Mouse (Mus musculus): ENCODE data around the gene Ptgs1. TPM values are rescaled to one million over a fixed set of nuclear protein-coding genes. Genes with fewer than 3 reads are reported as not detected.

The Ptgs1 gene
- polyA plus RNA-seq, 1 experiment from 2014 or later = 7.4 TPM

GRCm38 (mm10) chr2:36235917-36236316 is 5.7 kb downstream of the Ptgs1 start:
- H3K9ac ChIP-seq (replicated peaks) = no peak overlapping the region
- H3K27me3 ChIP-seq (replicated peaks) = 0 out of 2 replicates have a peak, but pooled peaks cover 7% of the 10 kb centered on the region
- H3K9me3 ChIP-seq (replicated peaks) = no peaks in the 10 kb centered on the region
- ATAC-seq (ENCODE audit: low FRiP score) = peak; percentile 39; the same call in 1 of the 2 replicates
- no peak overlapping the region for H3K27ac ChIP-seq (replicated peaks)
- no peak overlapping the region for H3K4me3 ChIP-seq (replicated peaks)
- peaks cover 8% of the 10 kb centered on the region; the same call in 1 of the 2 replicates for H3K4me1 ChIP-seq
- no peaks in the 10 kb centered on the region for H3K36me3 ChIP-seq
- WGBS = 38% methylated on average over 4 of the region's 4 CpGs
- no peak overlapping the region for H3K4me2 ChIP-seq

DNA sequence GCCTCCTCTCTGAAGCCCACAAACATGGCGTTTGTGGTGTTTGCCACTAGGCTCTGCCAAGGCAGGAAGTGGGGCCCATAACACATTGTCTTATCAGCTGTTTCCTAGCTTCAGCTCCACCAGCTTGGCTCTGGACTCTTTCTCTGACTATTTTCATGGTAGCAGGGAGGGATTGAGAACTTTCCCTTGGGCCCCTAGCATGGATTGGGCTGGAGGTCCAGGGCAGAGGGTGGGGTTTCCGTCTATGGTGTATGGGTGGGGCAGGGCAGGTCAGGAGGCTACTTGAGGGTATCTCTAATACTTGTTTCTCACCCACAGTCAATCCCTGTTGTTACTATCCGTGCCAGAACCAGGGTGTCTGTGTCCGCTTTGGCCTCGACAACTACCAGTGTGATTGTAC is 6.7 kb downstream of the Ptgs1 start:
- no peak for ATAC-seq (ENCODE audit: low FRiP score)
- H3K4me1 ChIP-seq = peaks cover 8% of the 10 kb centered on the region; the same call in 1 of the 2 replicates
- no peaks in the 10 kb centered on the region for H3K9me3 ChIP-seq (replicated peaks)
- H3K9ac ChIP-seq (replicated peaks) = no peak overlapping the region
- no peaks in the 10 kb centered on the region for H3K36me3 ChIP-seq
- H3K27me3 ChIP-seq (replicated peaks) = no peaks in the 10 kb centered on the region
- no peak overlapping the region for H3K4me2 ChIP-seq
- H3K4me3 ChIP-seq (replicated peaks) = no peak overlapping the region
- H3K27ac ChIP-seq (replicated peaks) = no peak overlapping the region
- 91% methylated on average over 5 of the region's 5 CpGs for WGBS

DNA sequence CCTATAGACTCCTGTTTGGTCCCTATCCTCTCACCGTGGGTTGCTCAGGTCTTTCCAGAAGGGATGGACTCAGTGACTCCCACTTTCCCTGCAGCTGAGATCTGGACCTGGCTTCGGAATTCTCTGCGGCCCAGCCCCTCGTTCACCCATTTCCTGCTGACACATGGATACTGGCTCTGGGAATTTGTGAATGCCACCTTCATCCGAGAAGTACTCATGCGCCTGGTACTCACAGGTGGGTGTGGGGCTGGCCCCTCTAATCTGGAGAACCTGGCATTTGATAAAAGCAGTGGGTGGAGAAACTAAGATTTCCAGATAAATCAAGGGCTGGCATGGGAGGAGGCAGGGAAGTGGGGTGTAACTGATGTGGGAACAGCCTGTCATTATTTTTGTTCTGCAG is 7.3 kb downstream of the Ptgs1 start:
- H3K4me3 ChIP-seq (replicated peaks) = no peak overlapping the region
- H3K4me1 ChIP-seq = peaks cover 8% of the 10 kb centered on the region; the same call in 1 of the 2 replicates
- H3K27ac ChIP-seq (replicated peaks) = no peak overlapping the region
- no peaks in the 10 kb centered on the region for H3K36me3 ChIP-seq
- no peak for ATAC-seq (ENCODE audit: low FRiP score)
- no peak overlapping the region for H3K4me2 ChIP-seq
- 93% methylated on average over 6 of the region's 6 CpGs for WGBS
- no peaks in the 10 kb centered on the region for H3K27me3 ChIP-seq (replicated peaks)
- H3K9ac ChIP-seq (replicated peaks) = no peak overlapping the region
- no peaks in the 10 kb centered on the region for H3K9me3 ChIP-seq (replicated peaks)

GRCm38 (mm10) chr2:36238467-36238866 is 8.2 kb downstream of the Ptgs1 start:
- H3K9me3 ChIP-seq (replicated peaks) = no peaks in the 10 kb centered on the region
- no peak overlapping the region for H3K9ac ChIP-seq (replicated peaks)
- H3K4me2 ChIP-seq = no peak overlapping the region
- no peak for ATAC-seq (ENCODE audit: low FRiP score)
- no peaks in the 10 kb centered on the region for H3K36me3 ChIP-seq
- H3K27ac ChIP-seq (replicated peaks) = no peak overlapping the region
- 63% methylated on average over 3 of the region's 3 CpGs for WGBS
- H3K4me3 ChIP-seq (replicated peaks) = no peak overlapping the region
- H3K4me1 ChIP-seq = peaks cover 8% of the 10 kb centered on the region; the same call in 1 of the 2 replicates
- no peaks in the 10 kb centered on the region for H3K27me3 ChIP-seq (replicated peaks)

DNA sequence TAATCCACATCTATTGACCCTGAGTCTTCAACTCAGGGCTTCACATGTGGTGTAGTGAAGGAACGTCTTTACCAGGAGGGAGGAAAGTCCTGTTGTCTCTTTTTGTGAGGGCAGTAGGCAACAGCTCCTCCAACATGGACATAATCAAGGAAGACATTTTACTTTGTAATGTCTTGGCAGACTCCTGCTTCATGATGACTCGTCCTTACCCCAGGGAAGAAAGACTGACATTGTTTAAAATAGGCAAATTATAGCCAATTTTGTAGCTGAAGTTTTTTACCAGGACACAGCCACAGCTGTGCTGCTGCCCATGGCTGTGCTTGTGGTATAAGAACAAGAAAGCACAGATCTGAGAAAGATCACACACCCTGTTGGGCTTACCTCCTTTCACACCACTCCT is 8.7 kb downstream of the Ptgs1 start:
- H3K27me3 ChIP-seq (replicated peaks) = no peaks in the 10 kb centered on the region
- peaks cover 8% of the 10 kb centered on the region; the same call in 1 of the 2 replicates for H3K4me1 ChIP-seq
- no peak overlapping the region for H3K9ac ChIP-seq (replicated peaks)
- H3K27ac ChIP-seq (replicated peaks) = no peak overlapping the region
- H3K36me3 ChIP-seq = no peaks in the 10 kb centered on the region
- no peak for ATAC-seq (ENCODE audit: low FRiP score)
- no peak overlapping the region for H3K4me3 ChIP-seq (replicated peaks)
- no peak overlapping the region for H3K4me2 ChIP-seq
- H3K9me3 ChIP-seq (replicated peaks) = no peaks in the 10 kb centered on the region
- WGBS = 88% methylated on average over 2 of the region's 2 CpGs

DNA sequence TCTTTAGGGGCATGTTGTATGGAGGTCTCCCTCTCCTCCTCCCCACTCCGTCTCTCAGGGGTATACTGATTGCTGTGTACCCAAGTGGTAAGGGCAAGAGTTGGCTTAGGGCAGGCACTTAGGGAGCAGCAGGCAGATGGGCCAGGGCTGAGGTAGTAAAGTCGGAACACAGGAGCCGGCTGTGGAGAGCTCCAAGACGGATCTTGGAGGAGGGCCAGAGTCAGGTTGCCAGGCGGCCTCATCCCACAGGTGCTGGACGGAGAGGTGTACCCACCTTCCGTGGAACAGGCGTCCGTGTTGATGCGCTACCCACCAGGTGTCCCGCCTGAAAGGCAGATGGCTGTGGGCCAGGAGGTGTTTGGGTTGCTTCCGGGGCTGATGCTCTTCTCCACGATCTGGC is 12.3 kb downstream of the Ptgs1 start:
- Histone ChIP-seq H3K27ac (replicated peaks) (no peak overlapping the region), H3K9me3 (replicated peaks) (no peaks in the 10 kb centered on the region), H3K4me1 (no peaks in the 10 kb centered on the region), H3K9ac (replicated peaks) (no peak overlapping the region), H3K27me3 (replicated peaks) (no peaks in the 10 kb centered on the region), H3K4me3 (replicated peaks) (no peak overlapping the region), H3K4me2 (no peak overlapping the region), H3K36me3 (no peaks in the 10 kb centered on the region)
- 91% methylated on average over 13 of the region's 13 CpGs for WGBS
- ATAC-seq (ENCODE audit: low FRiP score) = no peak

DNA sequence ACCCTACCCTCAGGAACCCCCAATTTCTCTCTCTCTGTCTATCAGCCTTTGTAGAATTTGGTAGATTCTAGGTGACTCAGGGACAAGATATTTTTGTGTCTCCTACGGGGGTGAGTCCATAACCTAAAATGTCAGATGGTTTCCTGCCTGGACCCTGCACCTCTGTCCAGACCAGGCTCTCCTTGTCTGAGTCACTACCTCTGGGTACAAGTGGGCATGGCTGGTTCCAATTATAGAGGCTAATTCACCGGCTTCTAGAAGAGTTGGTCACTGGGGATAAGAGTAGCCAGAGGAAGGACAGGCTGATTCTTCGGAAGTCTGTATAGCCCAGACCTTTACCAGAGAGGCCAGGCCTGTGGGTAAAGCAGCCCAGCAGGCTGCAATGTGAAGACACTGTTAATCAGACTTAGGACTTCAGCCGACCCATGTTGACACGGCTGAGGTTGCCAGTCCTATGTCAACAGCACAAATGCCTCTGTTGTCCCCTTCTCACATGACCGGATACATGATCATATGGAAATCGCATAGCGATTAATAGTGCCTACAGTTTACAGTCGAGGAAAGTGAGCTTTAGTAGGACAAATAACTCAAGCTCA is 13.2 kb downstream of the Ptgs1 start:
- no peaks in the 10 kb centered on the region for H3K9me3 ChIP-seq (replicated peaks)
- H3K27ac ChIP-seq (replicated peaks) = no peak overlapping the region
- H3K9ac ChIP-seq (replicated peaks) = no peak overlapping the region
- H3K27me3 ChIP-seq (replicated peaks) = no peaks in the 10 kb centered on the region
- no peaks in the 10 kb centered on the region for H3K36me3 ChIP-seq
- H3K4me2 ChIP-seq = no peak overlapping the region
- H3K4me1 ChIP-seq = no peaks in the 10 kb centered on the region
- 88% methylated on average over 9 of the region's 9 CpGs for WGBS
- no peak for ATAC-seq (ENCODE audit: low FRiP score)
- no peak overlapping the region for H3K4me3 ChIP-seq (replicated peaks)

DNA sequence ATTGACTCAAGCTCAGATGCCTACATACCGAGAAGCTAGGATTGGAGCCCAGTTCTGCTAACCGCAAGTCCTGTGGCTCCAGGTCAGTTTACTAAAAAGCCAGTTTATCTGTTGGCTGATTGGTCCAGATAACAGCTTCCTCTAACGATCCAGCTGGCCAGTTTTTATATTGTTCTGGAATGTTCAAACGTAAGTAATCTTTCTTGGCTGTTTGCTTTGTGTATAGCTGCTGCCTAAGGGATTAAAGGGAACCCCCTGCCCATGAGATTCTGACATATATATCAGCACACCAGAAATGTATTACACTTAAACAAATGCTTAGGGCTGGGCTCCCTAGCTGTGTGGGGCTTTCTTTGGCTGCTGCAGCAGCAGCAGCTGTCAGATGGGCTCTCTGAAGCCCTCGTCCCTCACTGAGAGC is 13.7 kb downstream of the Ptgs1 start:
- Histone ChIP-seq H3K9ac (replicated peaks) (no peak overlapping the region), H3K4me1 (no peaks in the 10 kb centered on the region), H3K4me2 (no peak overlapping the region), H3K36me3 (no peaks in the 10 kb centered on the region), H3K9me3 (replicated peaks) (no peaks in the 10 kb centered on the region), H3K27me3 (replicated peaks) (no peaks in the 10 kb centered on the region), H3K27ac (replicated peaks) (no peak overlapping the region), H3K4me3 (replicated peaks) (no peak overlapping the region)
- WGBS = 75% methylated on average over 5 of the region's 5 CpGs
- no peak for ATAC-seq (ENCODE audit: low FRiP score)

DNA sequence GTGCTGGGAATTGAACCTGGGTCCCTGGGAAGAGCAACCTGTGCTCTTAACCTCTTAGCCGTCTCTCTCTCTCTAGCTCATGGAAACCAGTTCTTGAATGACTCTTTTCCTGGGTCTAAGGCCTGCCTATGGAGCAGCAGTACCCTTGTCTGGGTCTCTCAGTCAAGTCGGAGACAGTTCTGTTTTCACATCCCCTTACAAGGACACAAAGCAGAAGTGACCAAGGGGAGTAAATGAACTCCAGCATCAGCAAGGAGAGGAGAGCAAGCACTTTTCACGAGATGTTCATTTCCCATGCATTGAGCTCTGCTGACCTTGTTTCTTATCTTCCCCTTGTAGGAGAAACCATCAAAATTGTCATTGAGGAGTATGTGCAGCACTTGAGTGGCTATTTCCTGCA is 14.5 kb downstream of the Ptgs1 start:
- H3K4me3 ChIP-seq (replicated peaks) = no peak overlapping the region
- H3K9ac ChIP-seq (replicated peaks) = no peak overlapping the region
- ATAC-seq (ENCODE audit: low FRiP score) = no peak
- no peaks in the 10 kb centered on the region for H3K36me3 ChIP-seq
- no peaks in the 10 kb centered on the region for H3K27me3 ChIP-seq (replicated peaks)
- no peak overlapping the region for H3K27ac ChIP-seq (replicated peaks)
- no peaks in the 10 kb centered on the region for H3K4me1 ChIP-seq
- WGBS = 83% methylated on average over 3 of the region's 3 CpGs
- no peaks in the 10 kb centered on the region for H3K9me3 ChIP-seq (replicated peaks)
- no peak overlapping the region for H3K4me2 ChIP-seq

DNA sequence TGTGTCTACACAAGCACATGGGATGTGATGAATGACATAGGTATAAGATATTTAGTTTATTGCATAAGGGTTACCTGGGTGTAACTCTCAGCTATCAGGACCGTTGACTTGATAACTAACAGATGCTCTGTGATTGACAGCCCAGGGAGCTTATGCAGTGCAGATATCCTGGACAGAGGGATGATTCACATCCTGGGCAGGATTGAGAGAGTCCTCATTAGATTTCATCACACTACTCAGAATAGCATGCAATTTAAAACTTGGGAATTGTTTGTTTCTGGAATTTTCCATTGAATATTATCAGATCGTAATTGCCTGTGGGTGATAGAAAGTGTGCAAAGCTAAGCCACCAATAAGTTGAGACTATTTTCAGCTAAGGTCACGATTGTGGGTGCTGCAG is 17.7 kb downstream of the Ptgs1 start:
- no peak for ATAC-seq (ENCODE audit: low FRiP score)
- no peaks in the 10 kb centered on the region for H3K9me3 ChIP-seq (replicated peaks)
- WGBS = 84% methylated on average over 3 of the region's 3 CpGs

GRCm38 (mm10) chr2:36251156-36251555 is 20.9 kb downstream of the Ptgs1 start:
- no peak for ATAC-seq (ENCODE audit: low FRiP score)
- no peaks in the 10 kb centered on the region for H3K9me3 ChIP-seq (replicated peaks)
- no peak overlapping the region for H3K4me3 ChIP-seq (replicated peaks)
- 81% methylated on average over 8 of the region's 8 CpGs for WGBS
- no peaks in the 10 kb centered on the region for H3K36me3 ChIP-seq
- H3K27ac ChIP-seq (replicated peaks) = no peak overlapping the region
- no peak overlapping the region for H3K9ac ChIP-seq (replicated peaks)
- no peak overlapping the region for H3K4me2 ChIP-seq
- no peaks in the 10 kb centered on the region for H3K27me3 ChIP-seq (replicated peaks)
- no peaks in the 10 kb centered on the region for H3K4me1 ChIP-seq

More for the DNA sequence above, 17.7 kb downstream of the Ptgs1 start:
- Histone ChIP-seq H3K27me3 (replicated peaks) (no peaks in the 10 kb centered on the region), H3K4me2 (no peak overlapping the region), H3K36me3 (no peaks in the 10 kb centered on the region), H3K9ac (replicated peaks) (no peak overlapping the region), H3K27ac (replicated peaks) (no peak overlapping the region), H3K4me3 (replicated peaks) (no peak overlapping the region), H3K4me1 (no peaks in the 10 kb centered on the region)

DNA sequence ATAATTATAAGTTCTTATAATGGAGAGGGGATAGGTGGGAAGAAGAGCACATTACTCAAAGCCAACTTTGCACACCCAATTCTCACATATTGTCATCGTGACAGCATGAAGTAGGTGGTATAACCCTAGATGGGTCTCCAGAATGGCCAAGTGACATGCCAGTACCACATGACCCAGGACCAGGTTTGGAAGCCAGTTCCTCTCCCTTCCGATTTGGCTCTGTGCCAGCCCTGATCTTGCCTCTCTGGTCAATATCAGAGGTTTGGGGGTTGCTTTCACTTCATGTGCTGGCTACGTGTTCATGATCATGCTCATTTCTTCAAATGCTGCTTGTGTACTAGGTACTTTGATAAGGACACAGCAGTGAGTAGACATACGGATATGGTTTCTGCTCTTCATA is 22.3 kb downstream of the Ptgs1 start:
- Histone ChIP-seq H3K4me1 (no peaks in the 10 kb centered on the region), H3K4me3 (replicated peaks) (no peak overlapping the region), H3K9me3 (replicated peaks) (no peaks in the 10 kb centered on the region), H3K9ac (replicated peaks) (no peak overlapping the region), H3K4me2 (no peak overlapping the region), H3K36me3 (no peaks in the 10 kb centered on the region), H3K27ac (replicated peaks) (no peak overlapping the region), H3K27me3 (replicated peaks) (no peaks in the 10 kb centered on the region)
- no peak for ATAC-seq (ENCODE audit: low FRiP score)
- WGBS = 93% methylated on average over 4 of the region's 4 CpGs

All from neural tube, embryonic 15.5 days (tissue).